Mouse (Mus musculus) thymus, postnatal 25 days (tissue): ENCODE results near the gene Kif3a.

ENCODE experiments used
- DNase-seq: peaks from one replicate; pipeline ENCODE4 v3.0.0; 2022

Gene Kif3a

DNA sequence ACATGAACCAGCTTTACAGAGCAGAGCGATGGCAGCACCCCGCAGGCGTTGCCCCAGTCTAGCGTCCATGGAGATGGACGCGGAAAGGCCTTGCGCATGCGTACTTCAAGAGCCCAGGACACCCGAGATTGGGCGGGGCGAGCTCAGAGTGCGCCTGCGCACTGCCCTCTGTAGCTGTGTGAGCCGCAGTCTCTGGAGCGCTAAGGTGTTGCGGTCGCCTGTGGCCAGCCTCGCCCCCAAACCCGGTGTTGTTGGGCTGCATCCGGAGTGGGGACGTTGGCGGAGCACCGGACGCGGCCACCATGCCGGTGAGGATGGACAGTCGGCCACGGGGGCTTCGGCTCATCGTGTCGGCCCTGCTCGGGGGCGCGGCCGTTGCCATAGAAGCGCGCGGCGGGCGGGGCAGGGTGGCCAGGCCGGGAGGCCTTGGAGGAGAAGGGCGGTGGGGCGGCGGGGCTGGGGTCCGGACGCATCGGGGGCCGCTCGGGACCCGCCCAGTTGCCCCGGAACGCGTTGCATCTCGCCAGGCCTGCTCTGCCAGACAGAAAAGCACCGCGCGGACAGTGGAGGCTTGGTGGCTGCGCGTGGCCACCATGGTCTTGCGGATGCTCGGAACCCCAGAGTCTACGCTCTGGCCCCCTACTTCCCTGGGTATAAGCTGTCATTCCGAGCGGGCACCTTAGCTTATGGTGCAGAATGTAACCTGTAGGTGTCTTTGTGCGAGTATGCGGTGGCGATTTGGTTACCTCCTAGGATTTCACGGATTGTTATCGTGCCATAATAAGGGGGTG lies at the start of gene Kif3a:
Kif3a (plus strand) TSS at position 156 of the 791 bp plus-strand sequence.
- DNase-seq: peak; percentile 94

- peak; percentile 6 for DNase-seq
Observed at GRCm38 (mm10) chr11:53518759-53519158, 48.4 kb upstream of the Kif3a start.

DNA sequence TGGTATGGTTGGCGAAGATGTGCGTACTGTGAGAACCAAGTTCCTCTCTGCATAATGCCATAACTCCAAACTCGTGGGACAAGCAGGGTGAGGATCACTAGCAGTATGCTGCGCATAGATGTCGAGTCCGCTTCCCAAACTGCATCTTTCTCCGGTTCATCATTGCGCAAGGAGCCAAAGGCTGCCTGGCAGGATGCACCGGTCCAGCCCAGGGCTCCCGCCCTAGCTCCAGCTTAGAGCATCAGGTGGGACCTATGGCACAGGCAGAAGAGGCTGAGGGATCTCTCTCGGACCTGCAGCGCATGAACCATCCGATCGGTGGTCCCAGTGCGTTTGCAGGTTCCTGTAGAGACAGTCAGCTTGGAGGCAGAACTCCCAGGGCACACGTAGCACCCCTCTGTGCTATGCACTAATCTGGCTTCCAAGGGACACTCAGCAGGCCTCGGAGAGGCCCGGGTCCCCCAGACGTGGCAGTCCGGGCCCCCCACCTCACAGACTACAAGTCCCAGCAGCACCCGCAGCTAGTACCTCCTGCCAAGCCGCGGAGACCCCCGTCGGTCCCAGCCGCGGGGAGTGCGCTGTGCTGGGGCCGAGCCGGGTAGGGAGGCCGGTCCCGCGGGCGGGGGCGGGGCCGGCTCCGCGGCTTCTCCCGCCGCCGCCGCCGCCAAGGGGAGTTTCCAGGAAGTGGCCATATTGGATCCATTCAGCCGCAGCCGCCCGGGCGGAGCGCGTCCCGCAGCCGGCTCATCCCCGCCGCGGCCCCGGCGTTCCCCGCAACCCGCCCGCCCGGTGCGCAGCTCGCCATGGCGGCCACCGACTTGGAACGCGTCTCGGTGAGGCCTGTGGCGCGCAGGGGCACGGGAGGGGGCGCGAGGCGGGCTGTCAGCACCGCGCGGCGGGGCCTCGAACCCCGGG lies 47.7 kb upstream of the Kif3a start, which contains the start of gene Sept8:
Sept8 (plus strand) TSS at position 51 of the 915 bp plus-strand sequence.
- peak; percentile 42 for DNase-seq

DNA sequence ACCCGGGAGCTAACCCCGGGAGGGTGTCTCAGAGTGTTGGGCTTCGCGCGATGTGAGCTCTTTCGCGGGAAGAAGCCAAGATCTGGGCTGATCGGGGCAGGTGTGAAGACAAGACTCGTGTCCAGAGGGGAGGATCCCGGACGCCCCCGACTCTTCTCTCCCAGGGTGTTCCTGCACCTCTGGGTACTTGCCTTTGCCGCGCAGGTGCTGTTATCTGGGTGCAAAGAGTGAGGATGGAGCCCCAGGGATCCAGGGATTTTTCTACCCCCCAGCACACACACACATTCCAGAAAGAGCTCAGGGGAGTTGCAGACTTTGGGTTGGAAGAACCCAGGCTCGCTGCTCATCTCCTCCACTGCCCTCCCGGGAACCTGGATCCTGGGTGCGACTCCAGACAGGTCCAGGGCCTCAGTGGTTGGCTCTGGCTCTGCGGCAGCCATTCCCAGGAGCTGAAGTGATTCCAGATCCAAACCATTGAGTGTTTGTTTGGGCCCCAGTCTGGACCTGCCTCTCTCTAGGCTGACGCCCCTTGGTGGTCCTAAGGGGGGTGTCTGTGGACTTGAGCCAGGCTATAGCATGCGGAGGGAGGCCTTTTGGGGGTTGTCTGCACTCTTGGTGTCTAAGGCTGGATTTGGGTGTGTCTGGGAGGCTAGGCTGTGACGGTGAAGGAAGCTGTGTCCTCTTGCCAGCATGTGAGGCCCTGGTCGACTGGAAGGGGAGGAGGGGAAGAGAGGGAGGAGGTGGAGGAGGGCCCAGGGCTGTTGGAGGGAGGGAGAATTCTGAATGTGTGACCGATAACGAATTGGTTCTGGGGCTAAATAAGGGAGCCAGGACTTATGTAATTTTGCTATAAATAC lies 46.8 kb upstream of the Kif3a start:
- no peak for DNase-seq

GRCm38 (mm10) chr11:53521120-53521820 lies 45.9 kb upstream of the Kif3a start:
- no peak for DNase-seq

- no peak for DNase-seq
Observed at GRCm38 (mm10) chr11:53521821-53522131, 45.4 kb upstream of the Kif3a start.

DNA sequence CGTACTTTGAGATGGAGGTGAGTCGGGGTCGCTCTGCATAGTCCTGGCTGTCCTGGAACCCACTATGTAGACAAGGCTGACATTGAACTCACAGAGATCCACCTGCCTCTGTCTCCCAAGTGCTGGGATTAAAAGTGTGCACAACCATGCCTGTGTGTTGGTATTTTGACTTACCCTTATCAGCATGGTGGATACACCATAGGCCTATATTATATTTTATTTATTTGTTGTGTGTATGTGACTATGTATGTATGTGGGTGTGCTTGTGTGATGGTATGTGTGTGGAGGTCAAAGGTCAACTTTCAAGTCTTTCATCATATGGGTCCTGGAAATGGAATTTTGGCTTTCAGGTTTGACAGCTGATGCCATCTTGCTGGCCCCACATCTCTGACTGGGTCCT lies 44.8 kb upstream of the Kif3a start:
- no peak for DNase-seq

GRCm38 (mm10) chr11:53522930-53523329 lies 44.2 kb upstream of the Kif3a start:
- no peak for DNase-seq

DNA sequence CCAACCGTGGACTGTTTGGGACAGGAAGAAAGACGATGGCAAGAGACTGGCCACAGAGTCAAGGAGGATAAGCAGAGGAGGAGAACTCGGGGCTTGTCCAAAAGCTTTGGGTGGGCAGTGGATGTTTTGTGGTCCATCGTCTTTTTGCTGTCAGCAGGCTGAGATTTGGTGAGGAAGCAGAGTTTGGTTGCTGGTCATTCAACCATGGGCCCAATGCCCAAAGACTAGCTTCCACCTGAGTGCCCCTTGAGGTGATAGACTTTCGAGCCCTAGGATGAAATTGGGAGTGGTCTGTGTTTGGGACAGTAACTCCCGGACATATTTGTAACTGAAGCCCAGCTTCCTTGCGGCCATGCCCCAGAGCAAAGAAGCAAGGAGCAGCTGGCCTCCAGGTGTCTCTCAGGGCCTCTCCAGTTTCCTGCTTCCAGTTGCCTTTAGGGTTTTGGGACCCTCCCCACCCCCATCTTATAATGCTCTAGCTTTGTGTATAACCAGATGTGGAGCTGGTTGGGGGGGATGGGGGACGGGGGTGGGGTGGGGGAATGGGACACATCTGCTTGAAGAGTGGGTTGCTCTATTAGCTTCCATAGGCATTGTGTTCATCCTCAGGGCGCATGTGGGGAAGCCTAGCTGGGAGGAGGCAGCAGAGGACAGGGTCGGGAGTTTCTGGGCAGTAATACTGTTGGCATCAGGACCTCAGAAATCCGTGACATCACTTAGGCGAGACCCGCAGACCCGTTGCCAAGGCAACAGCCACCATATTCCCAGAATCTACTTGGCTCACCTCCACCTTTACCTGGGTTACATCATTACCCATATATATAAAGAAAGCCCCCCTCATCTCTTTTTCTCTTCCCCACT lies 43.4 kb upstream of the Kif3a start:
- no peak for DNase-seq

- peak; percentile 22 for DNase-seq
Observed at GRCm38 (mm10) chr11:53524905-53525304, 42.3 kb upstream of the Kif3a start.

DNA sequence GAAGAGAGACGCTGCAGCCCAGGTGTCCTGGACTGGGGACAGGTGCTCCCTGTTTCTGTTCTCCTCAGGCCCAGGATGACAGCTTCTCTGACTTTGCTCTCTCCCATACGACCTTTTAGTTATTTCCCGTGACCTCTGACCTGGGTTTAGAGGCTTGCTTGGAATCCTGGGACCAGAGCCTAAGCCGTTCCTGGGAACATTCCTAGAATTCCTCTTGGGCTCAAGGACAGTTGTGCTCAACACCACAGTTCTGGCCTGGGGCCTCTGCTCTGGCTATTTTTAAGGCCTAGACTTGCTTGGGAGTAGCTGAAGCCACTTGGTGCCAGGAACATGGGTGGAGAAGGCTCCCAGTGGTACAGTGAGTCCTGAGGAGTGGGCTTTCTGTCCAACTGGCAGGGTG lies 41.7 kb upstream of the Kif3a start:
- DNase-seq: no peak

DNA sequence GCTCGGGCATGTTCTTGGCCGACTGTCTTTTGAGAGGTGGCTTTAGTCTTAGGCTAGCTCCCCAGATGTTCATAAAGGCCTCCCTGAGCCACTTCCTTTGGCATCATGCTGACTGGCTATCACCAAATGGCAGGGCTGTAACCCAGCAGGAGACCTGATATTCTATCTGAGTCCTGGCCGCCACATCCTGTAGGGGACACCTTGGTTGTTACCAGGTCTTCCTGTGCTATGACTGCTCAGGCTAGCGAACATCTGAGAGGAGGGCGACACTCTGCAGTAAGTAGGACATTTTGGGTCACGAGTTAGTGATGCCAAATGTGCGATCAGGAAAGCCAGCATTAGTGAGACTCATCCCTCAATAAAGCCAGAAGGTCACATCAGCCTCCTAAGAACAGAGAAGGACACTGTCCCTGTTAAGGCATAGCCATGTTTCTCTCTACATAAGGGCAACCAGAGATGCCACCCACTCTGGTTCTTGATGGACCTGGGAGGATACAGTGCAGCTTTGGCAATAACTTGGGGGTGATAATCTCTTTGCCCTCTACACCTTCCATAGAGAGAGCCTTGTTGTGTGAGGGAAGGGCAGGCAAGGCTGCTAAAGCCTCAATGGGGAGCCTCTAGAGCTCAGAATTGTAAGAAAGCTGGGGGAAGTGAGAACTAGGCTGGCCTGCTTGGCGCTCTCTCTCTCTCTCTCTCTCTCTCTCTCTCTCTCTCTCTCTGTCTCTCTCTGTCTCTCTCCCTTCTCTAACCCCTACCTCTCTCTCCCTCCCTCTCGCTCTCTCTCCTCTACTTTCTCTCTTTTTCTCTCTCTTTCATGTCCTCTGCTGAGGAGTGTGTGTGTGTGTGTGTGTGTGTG lies 38.6 kb upstream of the Kif3a start:
- DNase-seq: no peak

GRCm38 (mm10) chr11:53529253-53529557 lies 38.0 kb upstream of the Kif3a start:
- no peak for DNase-seq

DNA sequence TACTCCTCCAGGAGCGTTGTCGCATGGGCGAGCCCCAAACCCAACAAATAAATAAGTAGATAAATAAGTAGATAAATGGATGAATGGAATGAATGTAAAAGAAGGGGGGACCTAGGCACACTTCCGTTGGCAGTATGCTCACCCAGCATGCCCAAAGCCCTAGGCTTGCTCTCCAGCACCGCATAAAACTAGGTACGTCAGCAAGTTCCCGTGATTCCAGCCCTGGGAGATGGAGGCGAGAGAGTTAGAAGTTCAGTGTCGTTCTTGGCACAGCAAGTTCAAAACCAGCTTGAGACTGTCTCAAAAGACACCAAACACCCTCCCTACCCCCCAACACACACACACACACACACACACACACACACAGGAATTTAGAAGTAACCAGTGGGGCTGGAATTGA lies 37.2 kb upstream of the Kif3a start:
- DNase-seq: no peak

DNA sequence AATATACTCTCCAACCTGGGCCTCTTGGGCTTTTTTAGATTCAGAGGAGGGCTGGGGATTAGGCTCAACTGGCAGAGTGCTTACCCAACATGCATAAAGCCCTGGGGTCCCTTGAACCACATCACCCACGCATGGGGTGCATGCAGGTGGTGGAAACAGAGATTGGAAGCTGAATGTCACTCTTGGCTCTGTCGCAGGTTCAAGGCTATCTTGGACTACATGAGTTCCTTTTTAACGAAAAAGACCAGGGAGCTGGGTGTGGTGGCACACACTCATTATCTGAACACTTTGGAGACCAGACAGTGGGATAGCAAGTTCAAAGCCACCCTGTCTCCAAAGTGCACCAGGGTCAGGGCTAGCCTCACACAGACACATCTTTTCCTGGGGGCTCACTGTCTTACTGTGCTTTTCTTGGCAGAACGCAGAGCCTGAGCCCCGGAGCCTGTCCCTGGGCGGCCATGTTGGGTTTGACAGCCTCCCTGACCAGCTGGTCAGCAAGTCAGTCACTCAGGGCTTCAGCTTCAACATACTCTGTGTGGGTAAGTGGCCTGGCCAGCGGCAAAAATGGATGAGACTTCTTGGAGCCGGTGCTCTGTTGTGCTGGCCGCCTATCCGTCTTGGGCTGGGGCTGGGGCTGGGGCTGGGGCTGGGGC lies 35.5 kb upstream of the Kif3a start:
- DNase-seq: no peak

- no peak for DNase-seq
Observed at GRCm38 (mm10) chr11:53532231-53532620, 35.0 kb upstream of the Kif3a start.

DNA sequence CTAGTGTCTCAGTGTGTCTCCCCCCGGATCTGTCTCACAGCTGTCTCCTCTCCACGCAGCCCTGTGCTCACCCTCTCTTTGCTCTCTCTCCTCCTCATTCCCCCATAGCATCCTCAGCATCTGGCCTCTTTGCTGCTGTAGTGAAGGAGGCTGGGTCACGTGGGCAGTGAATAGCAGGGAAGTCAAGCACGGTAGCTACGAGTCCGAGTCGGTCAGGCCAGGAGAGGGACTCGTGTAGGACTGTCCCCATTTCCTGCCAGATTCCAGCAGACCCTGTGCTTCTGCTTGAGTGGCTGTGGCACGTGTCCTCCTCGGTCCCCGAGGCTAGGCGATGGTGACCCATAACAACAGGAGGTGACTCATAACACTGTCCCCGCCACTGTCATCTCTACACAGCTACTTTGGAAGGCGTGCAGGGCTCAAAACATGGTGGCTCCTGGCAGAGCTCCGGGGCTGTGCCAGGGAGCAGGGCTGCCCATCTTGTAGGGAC lies 28.1 kb upstream of the Kif3a start:
- no peak for DNase-seq

DNA sequence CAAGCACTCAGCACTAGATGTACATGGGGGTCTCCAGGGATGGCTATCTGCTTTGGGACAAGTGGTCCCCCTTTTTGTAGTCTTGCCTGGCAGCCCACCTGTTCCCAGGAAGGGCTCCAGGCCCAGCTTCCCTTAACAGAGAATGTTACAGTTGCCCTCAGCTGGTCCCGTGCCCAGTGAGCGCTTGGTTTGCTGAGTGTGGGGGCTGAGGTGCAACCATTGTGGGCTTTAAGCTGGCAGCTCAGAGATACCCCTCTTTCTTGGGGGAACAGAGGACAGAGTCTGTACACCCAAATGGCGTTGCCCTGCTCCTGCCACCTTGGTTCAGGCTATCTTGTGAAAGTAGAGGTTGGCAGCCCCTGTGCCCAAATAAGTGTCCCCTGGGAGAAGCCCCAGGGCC lies 26.8 kb upstream of the Kif3a start:
- no peak for DNase-seq

- no peak for DNase-seq
Observed at GRCm38 (mm10) chr11:53541222-53541621, 26.0 kb upstream of the Kif3a start.

- no peak for DNase-seq
Observed at GRCm38 (mm10) chr11:53543021-53543420, 24.2 kb upstream of the Kif3a start.
